Mouse (Mus musculus) heart, postnatal 36 days (tissue): Measurements from ENCODE around the gene Anks4b. TPM values are rescaled to one million over a fixed set of nuclear protein-coding genes. Genes with fewer than 3 reads are reported as not detected.
A peak's percentile ranks its signal among the peaks of the same experiment; 100 is the strongest.

Experiments used
- DNase-seq, 2 experiments: peaks; one replicate each; pipeline ENCODE4 v3.0.0; 2021 to 2022
- intact Hi-C: fragments of 180-260 bp; cut with DNase I; formaldehyde crosslinking; loops from one replicate; pipeline ENCODE4 v1.15.1; 2025
- total RNA-seq, 2 experiments: library from RNA; stranded (reverse); gene quantifications; 2 replicates each; pipeline ENCODE4 v1.2.3; 2021

Anks4b gene
- total RNA-seq, 2 experiments from 2014 or later, result 0.19 TPM; not detected in 1

GRCm38 (mm10) chr7:120182891-120183290 lies 9.2 kb downstream of the Anks4b start:
- DNase-seq, result no peak
- intact Hi-C loops, result no loop called here

- intact Hi-C loops, result no loop called here
- DNase-seq, result no peak
These were observed 15.3 kb downstream of the Anks4b start for GRCm38 (mm10) chr7:120188946-120189345.

- DNase-seq, result no peak
These were observed 15.9 kb downstream of the Anks4b start for GRCm38 (mm10) chr7:120189369-120190149.

GRCm38 (mm10) chr7:120190150-120190665 lies 16.6 kb downstream of the Anks4b start:
- no peak for DNase-seq
- intact Hi-C loops, result no loop called here

More at GRCm38 (mm10) chr7:120189369-120190149, 15.9 kb downstream of the Anks4b start:
- intact Hi-C loops, result no loop called here

- intact Hi-C loops, result no loop called here
- DNase-seq, result no peak
These were observed 18.5 kb downstream of the Anks4b start for GRCm38 (mm10) chr7:120192207-120192606.

- no peak for DNase-seq
- intact Hi-C loops, result no loop called here
These were observed 19.2 kb downstream of the Anks4b start for GRCm38 (mm10) chr7:120192816-120193215.

GRCm38 (mm10) chr7:120195207-120195606 lies 21.5 kb downstream of the Anks4b start:
- DNase-seq, result no peak
- intact Hi-C loops, result no loop called here

GRCm38 (mm10) chr7:120201231-120201744 lies 27.6 kb downstream of the Anks4b start:
- intact Hi-C loops, result loop anchor here (10.0 kb wide), 1 partner anchor 124 kb away; the partner anchor contains the start of gene Abca15
- DNase-seq, result peak in 1 of 2 experiments; percentile 16

GRCm38 (mm10) chr7:120201771-120202170 lies 28.1 kb downstream of the Anks4b start, which contains the start of gene Crym:
Gene Crym (minus strand): TSS chr7:120202111.
- DNase-seq, result no peak
- intact Hi-C loops, result loop anchor here (2.0 to 10.0 kb wide), 2 partner anchors 123 to 351 kb away; partner anchors contain the start of gene Abca15

- DNase-seq, result peak; percentile 80 to 85
- intact Hi-C loops, result loop anchor here (1.0 to 10.0 kb wide), 4 partner anchors 79 to 353 kb away; partner anchors contain the start of gene Abca15
These were observed 30.1 kb downstream of the Anks4b start, which contains the start of gene Abca14 for GRCm38 (mm10) chr7:120203789-120204188. Gene Abca14 (plus strand): TSS chr7:120203961.

GRCm38 (mm10) chr7:120205989-120206388 lies 32.3 kb downstream of the Anks4b start:
- no peak for DNase-seq
- intact Hi-C loops, result loop anchor here (2.0 to 10.0 kb wide), 2 partner anchors 107 to 119 kb away; partner anchors contain the start of gene Abca15

GRCm38 (mm10) chr7:120228541-120228940 lies 54.9 kb downstream of the Anks4b start:
- no peak for DNase-seq
- intact Hi-C loops, result no loop called here

Other genes with a start within 250 kb of the Anks4b start
- not detected for gene Dnah3, start 78.6 kb upstream of the Anks4b start, total RNA-seq
- 10 to 100 TPM; 24.1 to 54.3 TPM for gene Tmem159, start 71.5 kb upstream of the Anks4b start, total RNA-seq
- gene Zp2, start 28.6 kb upstream of the Anks4b start, total RNA-seq, result 1 to 10 TPM in 1 of 2 experiments, under 1 TPM in 1; 0.65 to 1.8 TPM
- under 1 TPM; 0.27 to 1.00 TPM for gene Crym, start 28.3 kb downstream of the Anks4b start, total RNA-seq
- not detected for gene Abca14, start 30.1 kb downstream of the Anks4b start, total RNA-seq
- gene Abca15, start 154.8 kb downstream of the Anks4b start, total RNA-seq, result not detected
- gene Abca16, start 235.8 kb downstream of the Anks4b start, total RNA-seq, result not detected